Mouse (Mus musculus) lung, adult 2 months (tissue): Measurements from ENCODE around the gene Gosr2.

Experiments
- CTCF ChIP-seq: fragments of 200-500 bp; IDR thresholded peaks from 2 replicates; pipeline ENCODE4 v1.5.1; 2011; ENCODE audit warnings: mild to moderate bottlenecking, low read length, control low read depth; ENCODE audit not compliant: insufficient read depth
- POLR2A ChIP-seq: fragments of 200-500 bp; IDR thresholded peaks from 2 replicates; pipeline ENCODE4 v1.6.1; 2011; ENCODE audit warnings: low read depth, mild to moderate bottlenecking, control low read depth, low read length, borderline replicate concordance; ENCODE audit errors: extremely low read depth

DNA sequence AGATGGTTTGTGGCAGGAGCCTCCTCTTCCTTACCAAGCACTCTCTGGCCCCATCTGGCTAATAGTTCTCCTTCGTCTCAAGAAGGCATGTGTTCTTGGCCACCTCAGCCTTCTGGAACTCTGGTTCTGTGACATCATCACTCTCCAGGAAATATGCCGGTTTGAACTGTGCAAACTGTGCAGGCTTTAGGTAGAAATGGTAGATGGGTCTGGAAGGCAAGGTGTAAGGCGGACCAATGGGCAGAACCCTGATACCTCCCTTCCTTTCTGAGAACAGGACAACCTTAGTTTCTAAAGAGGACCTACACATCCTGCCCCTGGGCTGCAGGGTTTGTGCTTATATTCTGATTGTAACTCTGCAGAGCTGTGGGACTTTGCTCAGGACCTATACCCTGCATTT is 58.9 kb downstream of the Gosr2 start, which contains the start of gene Lyzl6:
- TF ChIP-seq CTCF (no peak), POLR2A (no peak)
